Mouse (Mus musculus) brain, embryonic 14.5 days (tissue): ENCODE measurements at regions not wholly inside any gene's neighbourhood (a gene's known extent, or its start where the extent isn't known, plus 50 kb on each side); places are given as distances from the start of the nearest gene placed in this dataset.

Experiments used
- CTCF ChIP-seq: fragments of 200-500 bp; IDR thresholded peaks from 2 replicates; pipeline ENCODE4 v1.5.1; 2012; ENCODE audit warnings: inconsistent platforms, mild to moderate bottlenecking, moderate library complexity, borderline replicate concordance; ENCODE audit not compliant: insufficient read depth, insufficient read length; ENCODE audit errors: extremely low read depth
- POLR2A ChIP-seq: fragments of 200-500 bp; IDR thresholded peaks from 2 replicates; pipeline ENCODE4 v1.6.1; 2012; ENCODE audit warnings: mild to moderate bottlenecking, inconsistent platforms, borderline replicate concordance; ENCODE audit not compliant: poor library complexity, insufficient read depth, insufficient read length, severe bottlenecking; ENCODE audit errors: extremely low read depth

- TF ChIP-seq POLR2A (no peak), CTCF (no peak)
Observed at GRCm38 (mm10) chr14:35650381-35650780, 161.4 kb downstream of the 4930596D02Rik start.
